Mouse (Mus musculus): ENCODE data around the gene Cacnb3.

DNA sequence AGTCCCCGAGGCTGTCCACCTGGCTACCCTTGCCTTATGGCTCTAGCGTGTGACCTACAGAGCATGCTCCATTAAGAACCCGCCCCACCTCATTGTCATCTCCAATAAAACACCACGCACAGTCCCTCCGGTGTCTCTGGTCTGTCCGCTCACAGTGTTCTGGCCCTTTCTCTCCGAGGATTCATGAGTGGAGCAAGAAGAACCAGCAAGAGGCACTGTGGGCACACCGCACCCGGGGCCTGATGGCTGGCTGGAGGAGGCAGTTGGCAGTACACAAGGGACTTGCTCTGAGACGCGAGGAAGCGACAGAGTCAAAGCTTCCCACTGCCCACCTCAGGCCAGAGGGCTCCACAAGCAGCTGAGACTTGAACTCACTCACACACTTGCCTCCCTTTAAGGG lies 13.8 kb downstream of the Cacnb3 start:
- TF ChIP-seq EP300 (IDR thresholded peaks at IDR 0.05): no peak
- TF ChIP-seq CTCF (IDR thresholded peaks at IDR 0.05): no peak

Data from lung, postnatal 0 days (tissue).